Mouse (Mus musculus) liver, embryonic 14.5 days (tissue): ENCODE data around the gene Rbm17.

Experiments
- CTCF ChIP-seq: IDR thresholded peaks from 2 replicates; pipeline ENCODE4 v1.5.1; 2016; ENCODE audit warnings: antibody characterized with exemption, low read depth, control low read depth
- EP300 ChIP-seq: IDR thresholded peaks from 2 replicates; pipeline ENCODE4 v1.6.1; 2016; ENCODE audit warnings: antibody characterized with exemption, low read depth

DNA sequence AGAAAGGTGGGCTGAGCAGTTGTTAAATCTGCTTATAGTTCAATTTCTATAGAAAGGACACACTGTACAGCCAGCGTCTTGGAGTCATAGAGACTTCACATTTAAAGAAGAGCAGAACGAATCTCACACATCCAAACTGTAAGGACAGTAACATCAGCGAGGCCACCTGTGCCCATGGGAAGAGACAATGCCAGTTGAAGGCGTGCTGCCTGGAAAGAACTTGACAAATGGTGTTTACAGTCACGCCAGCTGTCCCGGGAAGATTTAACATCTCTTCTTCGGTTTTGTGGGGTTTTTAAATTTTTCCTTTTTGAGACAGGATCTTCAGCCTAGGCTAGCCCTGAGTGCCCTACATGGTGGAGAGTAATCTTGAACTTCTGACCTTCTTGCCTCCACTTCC lies 45.3 kb downstream of the Rbm17 start:
- TF ChIP-seq CTCF (no peak), EP300 (no peak)
